Mouse (Mus musculus): ENCODE results near the gene Chrnb2. TPM values are rescaled to one million over a fixed set of nuclear protein-coding genes. Genes with fewer than 3 reads are reported as not detected.

Chrnb2 gene
- polyA plus RNA-seq, 1 experiment from 2014 or later: 13.6 TPM

GRCm38 (mm10) chr3:89788680-89789352 is 24.4 kb upstream of the Chrnb2 start:
- H3K4me2 ChIP-seq: no peak overlapping the region
- no peaks in the 10 kb centered on the region for H3K36me3 ChIP-seq (ENCODE audit: control insufficient read depth, insufficient read depth, low read length)
- 0 out of 2 replicates have a peak, but pooled peaks cover 2% of the 10 kb centered on the region for H3K4me1 ChIP-seq (ENCODE audit: control insufficient read depth, insufficient read depth, low read length)
- no peaks in the 10 kb centered on the region for H3K27me3 ChIP-seq (ENCODE audit: control insufficient read depth, insufficient read depth, low read length)
- no peak overlapping the region for H3K27ac ChIP-seq (ENCODE audit: low read depth, low read length)
- no peak overlapping the region for H3K4me3 ChIP-seq (ENCODE audit: low read depth, low read length)
- no peaks in the 10 kb centered on the region for H3K9me3 ChIP-seq (ENCODE audit: control insufficient read depth, low read length)
- no peak overlapping the region for H3K9ac ChIP-seq (ENCODE audit: low read length)
- DNase-seq (ENCODE audit: low spot score, missing footprints) (peak; percentile 80), ATAC-seq (ENCODE audit: low FRiP score) (no peak)
- 74% methylated on average over 16 of the region's 16 CpGs for WGBS

GRCm38 (mm10) chr3:89786275-89786674 is 21.8 kb upstream of the Chrnb2 start:
- Histone ChIP-seq H3K27ac (ENCODE audit: low read depth, low read length) (no peak overlapping the region), H3K9me3 (ENCODE audit: control insufficient read depth, low read length) (no peaks in the 10 kb centered on the region), H3K36me3 (ENCODE audit: control insufficient read depth, insufficient read depth, low read length) (peaks cover 9% of the 10 kb centered on the region; the same call in 1 of the 2 replicates), H3K4me2 (no peak overlapping the region), H3K4me3 (ENCODE audit: low read depth, low read length) (no peak overlapping the region), H3K27me3 (ENCODE audit: control insufficient read depth, insufficient read depth, low read length) (no peaks in the 10 kb centered on the region), H3K9ac (ENCODE audit: low read length) (no peak overlapping the region), H3K4me1 (ENCODE audit: control insufficient read depth, insufficient read depth, low read length) (0 out of 2 replicates have a peak, but pooled peaks cover 2% of the 10 kb centered on the region)
- ATAC-seq (ENCODE audit: low FRiP score) (no peak), DNase-seq (ENCODE audit: low spot score, missing footprints) (no peak)
- 77% methylated on average over 6 of the region's 6 CpGs for WGBS

- ATAC-seq (ENCODE audit: low FRiP score) (peak; percentile 62), DNase-seq (ENCODE audit: low spot score, missing footprints) (peak; percentile 87)
- 27% methylated on average over 11 of the region's 11 CpGs for WGBS
- 0 out of 2 replicates have a peak, but pooled peaks cover 2% of the 10 kb centered on the region for H3K4me1 ChIP-seq (ENCODE audit: control insufficient read depth, insufficient read depth, low read length)
- H3K9me3 ChIP-seq (ENCODE audit: control insufficient read depth, low read length): no peaks in the 10 kb centered on the region
- H3K4me2 ChIP-seq: no peak overlapping the region
- H3K9ac ChIP-seq (ENCODE audit: low read length): no peak overlapping the region
- H3K27ac ChIP-seq (ENCODE audit: low read depth, low read length): no peak overlapping the region
- no peak overlapping the region for H3K4me3 ChIP-seq (ENCODE audit: low read depth, low read length)
- H3K36me3 ChIP-seq (ENCODE audit: control insufficient read depth, insufficient read depth, low read length): peaks cover 18% of the 10 kb centered on the region
- no peaks in the 10 kb centered on the region for H3K27me3 ChIP-seq (ENCODE audit: control insufficient read depth, insufficient read depth, low read length)
Measured at GRCm38 (mm10) chr3:89784991-89785753, 20.7 kb upstream of the Chrnb2 start.

- Histone ChIP-seq H3K4me2 (no peak overlapping the region), H3K27ac (ENCODE audit: low read depth, low read length) (no peak overlapping the region), H3K36me3 (ENCODE audit: control insufficient read depth, insufficient read depth, low read length) (peaks cover 30% of the 10 kb centered on the region), H3K4me1 (ENCODE audit: control insufficient read depth, insufficient read depth, low read length) (0 out of 2 replicates have a peak, but pooled peaks cover 2% of the 10 kb centered on the region), H3K4me3 (ENCODE audit: low read depth, low read length) (no peak overlapping the region), H3K9ac (ENCODE audit: low read length) (no peak overlapping the region), H3K27me3 (ENCODE audit: control insufficient read depth, insufficient read depth, low read length) (no peaks in the 10 kb centered on the region), H3K9me3 (ENCODE audit: control insufficient read depth, low read length) (no peaks in the 10 kb centered on the region)
- WGBS: 86% methylated on average over 5 of the region's 5 CpGs
- ATAC-seq (ENCODE audit: low FRiP score) (no peak), DNase-seq (ENCODE audit: low spot score, missing footprints) (no peak)
Measured at GRCm38 (mm10) chr3:89781640-89782039, 17.2 kb upstream of the Chrnb2 start.

GRCm38 (mm10) chr3:89780102-89780501 is 15.7 kb upstream of the Chrnb2 start:
- Histone ChIP-seq H3K9ac (ENCODE audit: low read length) (no peak overlapping the region), H3K4me2 (no peak overlapping the region), H3K4me1 (ENCODE audit: control insufficient read depth, insufficient read depth, low read length) (peaks cover 5% of the 10 kb centered on the region), H3K27me3 (ENCODE audit: control insufficient read depth, insufficient read depth, low read length) (no peaks in the 10 kb centered on the region), H3K9me3 (ENCODE audit: control insufficient read depth, low read length) (no peaks in the 10 kb centered on the region), H3K4me3 (ENCODE audit: low read depth, low read length) (no peak overlapping the region), H3K36me3 (ENCODE audit: control insufficient read depth, insufficient read depth, low read length) (peaks cover 34% of the 10 kb centered on the region), H3K27ac (ENCODE audit: low read depth, low read length) (no peak overlapping the region)
- no peak for ATAC-seq (ENCODE audit: low FRiP score)
- WGBS: 84% methylated on average over 4 of the region's 4 CpGs
- no peak for DNase-seq (ENCODE audit: low spot score, missing footprints)

- Histone ChIP-seq H3K27me3 (ENCODE audit: control insufficient read depth, insufficient read depth, low read length) (no peaks in the 10 kb centered on the region), H3K27ac (ENCODE audit: low read depth, low read length) (no peak overlapping the region), H3K4me2 (no peak overlapping the region), H3K4me1 (ENCODE audit: control insufficient read depth, insufficient read depth, low read length) (peaks cover 19% of the 10 kb centered on the region), H3K36me3 (ENCODE audit: control insufficient read depth, insufficient read depth, low read length) (peaks cover 23% of the 10 kb centered on the region), H3K4me3 (ENCODE audit: low read depth, low read length) (no peak overlapping the region), H3K9ac (ENCODE audit: low read length) (no peak overlapping the region), H3K9me3 (ENCODE audit: control insufficient read depth, low read length) (no peaks in the 10 kb centered on the region)
- 78% methylated on average over 4 of the region's 4 CpGs for WGBS
- no peak for ATAC-seq (ENCODE audit: low FRiP score)
- no peak for DNase-seq (ENCODE audit: low spot score, missing footprints)
Measured at GRCm38 (mm10) chr3:89776001-89776400, 11.6 kb upstream of the Chrnb2 start.

- peak overlapping the region; percentile 96 for H3K4me3 ChIP-seq (ENCODE audit: low read depth, low read length)
- peaks cover 8% of the 10 kb centered on the region for H3K36me3 ChIP-seq (ENCODE audit: control insufficient read depth, insufficient read depth, low read length)
- peaks cover 19% of the 10 kb centered on the region for H3K4me1 ChIP-seq (ENCODE audit: control insufficient read depth, insufficient read depth, low read length)
- 60% methylated on average over 15 of the region's 15 CpGs for WGBS
- peak overlapping the region; percentile 76 for H3K4me2 ChIP-seq
- peak overlapping the region; percentile 99 for H3K9ac ChIP-seq (ENCODE audit: low read length)
- H3K27me3 ChIP-seq (ENCODE audit: control insufficient read depth, insufficient read depth, low read length): no peaks in the 10 kb centered on the region
- no peak overlapping the region for H3K27ac ChIP-seq (ENCODE audit: low read depth, low read length)
- no peak for ATAC-seq (ENCODE audit: low FRiP score)
- no peak for DNase-seq (ENCODE audit: low spot score, missing footprints)
- H3K9me3 ChIP-seq (ENCODE audit: control insufficient read depth, low read length): no peaks in the 10 kb centered on the region
Measured at GRCm38 (mm10) chr3:89774236-89774960, 10.0 kb upstream of the Chrnb2 start.

- peak overlapping the region; percentile 99 for H3K9ac ChIP-seq (ENCODE audit: low read length)
- peak; percentile 92 for DNase-seq (ENCODE audit: low spot score, missing footprints)
- under 1% methylated on average over 28 of the region's 37 CpGs for WGBS
- no peaks in the 10 kb centered on the region for H3K27me3 ChIP-seq (ENCODE audit: control insufficient read depth, insufficient read depth, low read length)
- peaks cover 6% of the 10 kb centered on the region for H3K36me3 ChIP-seq (ENCODE audit: control insufficient read depth, insufficient read depth, low read length)
- peaks cover 19% of the 10 kb centered on the region for H3K4me1 ChIP-seq (ENCODE audit: control insufficient read depth, insufficient read depth, low read length)
- H3K4me2 ChIP-seq: peak overlapping the region; percentile 76
- no peak; the same call in none of the 2 replicates for ATAC-seq (ENCODE audit: low FRiP score)
- no peaks in the 10 kb centered on the region for H3K9me3 ChIP-seq (ENCODE audit: control insufficient read depth, low read length)
- peak overlapping the region; percentile 96 for H3K4me3 ChIP-seq (ENCODE audit: low read depth, low read length)
- peak overlapping the region; percentile 84 for H3K27ac ChIP-seq (ENCODE audit: low read depth, low read length)
Measured at GRCm38 (mm10) chr3:89773740-89774211, 9.3 kb upstream of the Chrnb2 start.
